Mouse (Mus musculus) B cell, adult (primary cell): ENCODE results near the gene E330009J07Rik. TPM values are rescaled to one million over a fixed set of nuclear protein-coding genes. Genes with fewer than 3 reads are reported as not detected.

Source experiments
- total RNA-seq: library from RNA; stranded (reverse); gene quantifications from 4 replicates; pipeline ENCODE4 v1.2.4, GENCODE M21; 2023; ENCODE audit not compliant: inconsistent age

The E330009J07Rik gene
- 11.2 to 16.1 TPM (median 13.3 TPM) in 4 replicates for total RNA-seq

GRCm38 (mm10) chr6:40436047-40436483 lies at the start of gene E330009J07Rik:
Gene E330009J07Rik, minus strand, starts transcription at chr6:40436135.

GRCm38 (mm10) chr6:40470916-40471719 lies 35.2 kb upstream of the E330009J07Rik start, which contains the start of gene Ssbp1:
Gene Ssbp1, plus strand, starts transcription at chr6:40471352.

GRCm38 (mm10) chr6:40438936-40439335 lies 3.0 kb upstream of the E330009J07Rik start, which contains the start of gene Wee2:
Gene Wee2, plus strand, starts transcription at chr6:40439088.

Other genes with a start within 250 kb of the E330009J07Rik start
- gene Agk, start 111.0 kb downstream of the E330009J07Rik start, total RNA-seq = 21.8 to 26.8 TPM (median 24.3 TPM) in 4 replicates
- not detected in 4 replicates for gene Wee2, start 3.0 kb upstream of the E330009J07Rik start, total RNA-seq
- 109 to 120 TPM (median 113 TPM) in 4 replicates for gene Ssbp1, start 35.2 kb upstream of the E330009J07Rik start, total RNA-seq
- gene Tas2r137, start 55.1 kb upstream of the E330009J07Rik start, total RNA-seq = 0.48 to 0.66 TPM in 2 of 4 replicates, not detected in the others
- gene Tas2r108, start 57.4 kb upstream of the E330009J07Rik start, total RNA-seq = 0.54 TPM in 1 of 4 replicates, not detected in the others
- not detected in 4 replicates for gene Prss37, start 83.4 kb upstream of the E330009J07Rik start, total RNA-seq
- gene Olfr461, start 118.9 kb upstream of the E330009J07Rik start, total RNA-seq = not detected in 4 replicates
- gene Olfr460, start 133.4 kb upstream of the E330009J07Rik start, total RNA-seq = not detected in 4 replicates
- not detected in 4 replicates for gene Clec5a, start 149.7 kb upstream of the E330009J07Rik start, total RNA-seq
- not detected in 4 replicates for gene Tas2r138, start 177.2 kb upstream of the E330009J07Rik start, total RNA-seq
- gene Mgam, start 192.7 kb upstream of the E330009J07Rik start, total RNA-seq = not detected in 4 replicates